Mouse (Mus musculus): ENCODE measurements around the gene Gng4. TPM values are rescaled to one million over a fixed set of nuclear protein-coding genes. Genes with fewer than 3 reads are reported as not detected.

Gene Gng4
- polyA plus RNA-seq, 2 experiments: 0.02 TPM; not detected in 1

- H3K4me3 ChIP-seq (ENCODE audit: insufficient read depth in 1 of 2, low read depth in 2 of 2, low read length in 2 of 2): no peak overlapping the region
- no peak for ATAC-seq (ENCODE audit: insufficient read depth)
- 76% methylated on average over 8 of the region's 8 CpGs for WGBS (ENCODE audit: insufficient replicate concordance)
- TF ChIP-seq CTCF (IDR thresholded peaks at IDR 0.05; ENCODE audit: low read depth) (no peak), EP300 (IDR thresholded peaks at IDR 0.05; ENCODE audit: low read depth) (no peak)
- H3K9ac ChIP-seq (replicated peaks): no peak overlapping the region
- no peaks in the 10 kb centered on the region for H3K4me1 ChIP-seq (replicated peaks; ENCODE audit: control insufficient read depth in 2 of 2, insufficient read depth in 2 of 2, low read length in 1 of 2)
- H3K9me3 ChIP-seq (ENCODE audit: control insufficient read depth, low read length): no peaks in the 10 kb centered on the region
- H3K36me3 ChIP-seq (replicated peaks; ENCODE audit: control insufficient read depth, insufficient read depth, low read depth): no peaks in the 10 kb centered on the region
- no peak overlapping the region for H3K27ac ChIP-seq
- no peaks in the 10 kb centered on the region; the same call in none of the 2 replicates for H3K27me3 ChIP-seq (ENCODE audit: control insufficient read depth, insufficient read depth, low read length)
- H3K4me2 ChIP-seq (ENCODE audit: low read depth): no peak overlapping the region
- no peak for DNase-seq (ENCODE audit: low read depth in 3 of 3, low spot score in 3 of 3)
These were observed 6.2 kb upstream of the Gng4 start for GRCm38 (mm10) chr13:13777696-13778095.

DNA sequence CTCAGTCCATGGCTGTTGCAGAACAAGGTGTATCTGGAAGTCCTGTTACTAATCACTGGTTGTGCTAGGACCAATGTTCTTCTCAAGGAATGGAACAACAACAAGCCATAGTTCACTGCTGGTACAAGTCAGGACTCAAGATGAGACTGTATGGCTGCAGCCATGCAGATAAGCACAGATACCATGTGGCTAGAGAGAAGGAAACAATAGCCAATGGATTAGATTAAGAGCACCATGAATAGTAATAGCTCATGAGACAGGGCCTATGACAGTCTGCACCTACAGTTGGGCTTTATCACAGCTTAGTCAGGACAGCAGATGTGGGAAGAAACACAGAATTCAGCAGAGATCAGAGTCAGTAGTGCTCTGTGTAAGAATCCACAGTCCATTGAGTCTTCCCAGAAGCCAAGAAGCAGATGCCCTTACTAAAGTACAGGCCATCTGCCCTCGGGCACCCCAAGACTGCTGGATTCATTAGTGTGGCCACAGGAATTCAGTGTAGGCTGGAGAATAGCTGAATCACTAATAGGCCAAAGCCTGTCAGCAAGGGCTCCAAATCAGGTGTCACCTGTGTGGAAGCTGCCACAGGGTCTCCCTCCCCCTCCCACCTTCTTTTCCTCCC lies 4.9 kb upstream of the Gng4 start:
- DNase-seq (ENCODE audit: low read depth in 3 of 3, low spot score in 3 of 3) (no peak), ATAC-seq (ENCODE audit: insufficient read depth) (no peak)
- H3K4me2 ChIP-seq (ENCODE audit: low read depth): no peak overlapping the region
- H3K27ac ChIP-seq: no peak overlapping the region
- TF ChIP-seq CTCF (IDR thresholded peaks at IDR 0.05; ENCODE audit: low read depth) (no peak), EP300 (IDR thresholded peaks at IDR 0.05; ENCODE audit: low read depth) (no peak)
- WGBS (ENCODE audit: insufficient replicate concordance): 54% methylated on average over 1 of the region's 1 CpGs
- H3K36me3 ChIP-seq (replicated peaks; ENCODE audit: control insufficient read depth, insufficient read depth, low read depth): no peaks in the 10 kb centered on the region
- no peak overlapping the region for H3K4me3 ChIP-seq (ENCODE audit: insufficient read depth in 1 of 2, low read depth in 2 of 2, low read length in 2 of 2)
- no peaks in the 10 kb centered on the region for H3K9me3 ChIP-seq (ENCODE audit: control insufficient read depth, low read length)
- no peak overlapping the region for H3K9ac ChIP-seq (replicated peaks)
- H3K27me3 ChIP-seq (ENCODE audit: control insufficient read depth, insufficient read depth, low read length): peaks cover 10% of the 10 kb centered on the region
- H3K4me1 ChIP-seq (replicated peaks; ENCODE audit: control insufficient read depth in 2 of 2, insufficient read depth in 2 of 2, low read length in 1 of 2): no peaks in the 10 kb centered on the region

- Histone ChIP-seq H3K36me3 (replicated peaks; ENCODE audit: control insufficient read depth, insufficient read depth, low read depth) (no peaks in the 10 kb centered on the region), H3K4me2 (ENCODE audit: low read depth) (no peak overlapping the region), H3K9me3 (ENCODE audit: control insufficient read depth, low read length) (no peaks in the 10 kb centered on the region), H3K4me3 (ENCODE audit: insufficient read depth in 1 of 2, low read depth in 2 of 2, low read length in 2 of 2) (no peak overlapping the region), H3K27me3 (ENCODE audit: control insufficient read depth, insufficient read depth, low read length) (peaks cover 23% of the 10 kb centered on the region), H3K27ac (no peak overlapping the region), H3K9ac (replicated peaks) (no peak overlapping the region), H3K4me1 (replicated peaks; ENCODE audit: control insufficient read depth in 2 of 2, insufficient read depth in 2 of 2, low read length in 1 of 2) (no peaks in the 10 kb centered on the region)
- no peak for ATAC-seq (ENCODE audit: insufficient read depth)
- WGBS (ENCODE audit: insufficient replicate concordance): 49% methylated on average over 3 of the region's 3 CpGs
- DNase-seq (ENCODE audit: low read depth in 3 of 3, low spot score in 3 of 3): no peak
- TF ChIP-seq CTCF (IDR thresholded peaks at IDR 0.05; ENCODE audit: low read depth) (no peak), EP300 (IDR thresholded peaks at IDR 0.05; ENCODE audit: low read depth) (no peak)
These were observed 3.6 kb upstream of the Gng4 start for GRCm38 (mm10) chr13:13780271-13780670.

DNA sequence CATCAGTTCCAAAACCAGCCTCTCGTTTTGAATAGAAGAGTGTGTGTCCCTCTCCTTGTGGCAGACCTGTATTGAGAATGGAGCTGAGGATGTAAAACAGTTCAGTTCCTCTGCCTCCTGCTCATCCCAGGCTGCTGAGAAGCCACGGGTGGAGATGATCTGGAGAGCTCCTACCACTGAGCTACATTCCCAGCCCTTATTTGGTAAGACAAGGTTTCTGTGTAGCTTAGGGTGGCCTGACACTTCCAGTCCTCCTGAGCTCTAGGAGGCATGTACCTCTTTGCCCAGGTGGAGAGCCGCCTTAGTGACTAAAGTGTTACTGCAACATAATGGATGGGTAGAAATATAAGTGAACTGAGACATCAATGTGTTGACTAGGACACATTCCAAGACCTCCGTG lies 2.8 kb upstream of the Gng4 start:
- DNase-seq (ENCODE audit: low read depth in 3 of 3, low spot score in 3 of 3): no peak
- WGBS (ENCODE audit: insufficient replicate concordance): 41% methylated on average over 4 of the region's 4 CpGs
- no peak overlapping the region for H3K9ac ChIP-seq (replicated peaks)
- no peaks in the 10 kb centered on the region for H3K4me1 ChIP-seq (replicated peaks; ENCODE audit: control insufficient read depth in 2 of 2, insufficient read depth in 2 of 2, low read length in 1 of 2)
- TF ChIP-seq EP300 (IDR thresholded peaks at IDR 0.05; ENCODE audit: low read depth) (no peak), CTCF (IDR thresholded peaks at IDR 0.05; ENCODE audit: low read depth) (no peak)
- no peak overlapping the region for H3K27ac ChIP-seq
- no peak overlapping the region for H3K4me3 ChIP-seq (ENCODE audit: insufficient read depth in 1 of 2, low read depth in 2 of 2, low read length in 2 of 2)
- no peak for ATAC-seq (ENCODE audit: insufficient read depth)
- H3K27me3 ChIP-seq (ENCODE audit: control insufficient read depth, insufficient read depth, low read length): peaks cover 30% of the 10 kb centered on the region
- no peak overlapping the region for H3K4me2 ChIP-seq (ENCODE audit: low read depth)
- no peaks in the 10 kb centered on the region for H3K9me3 ChIP-seq (ENCODE audit: control insufficient read depth, low read length)
- no peaks in the 10 kb centered on the region for H3K36me3 ChIP-seq (replicated peaks; ENCODE audit: control insufficient read depth, insufficient read depth, low read depth)

- Histone ChIP-seq H3K4me2 (ENCODE audit: low read depth) (no peak overlapping the region), H3K4me3 (ENCODE audit: insufficient read depth in 1 of 2, low read depth in 2 of 2, low read length in 2 of 2) (no peak overlapping the region), H3K27me3 (ENCODE audit: control insufficient read depth, insufficient read depth, low read length) (peaks cover 32% of the 10 kb centered on the region), H3K9ac (replicated peaks) (no peak overlapping the region), H3K36me3 (replicated peaks; ENCODE audit: control insufficient read depth, insufficient read depth, low read depth) (no peaks in the 10 kb centered on the region), H3K27ac (no peak overlapping the region), H3K9me3 (ENCODE audit: control insufficient read depth, low read length) (no peaks in the 10 kb centered on the region), H3K4me1 (replicated peaks; ENCODE audit: control insufficient read depth in 2 of 2, insufficient read depth in 2 of 2, low read length in 1 of 2) (no peaks in the 10 kb centered on the region)
- DNase-seq (ENCODE audit: low read depth in 3 of 3, low spot score in 3 of 3) (no peak), ATAC-seq (ENCODE audit: insufficient read depth) (no peak)
- 41% methylated on average over 7 of the region's 7 CpGs for WGBS (ENCODE audit: insufficient replicate concordance)
- TF ChIP-seq EP300 (IDR thresholded peaks at IDR 0.05; ENCODE audit: low read depth) (no peak), CTCF (IDR thresholded peaks at IDR 0.05; ENCODE audit: low read depth) (no peak)
These were observed 563 bp upstream of the Gng4 start for GRCm38 (mm10) chr13:13783296-13783695.
